Mouse (Mus musculus) spleen, adult 2 months (tissue): ENCODE data around the gene Cltc.

ENCODE experiments used
- CTCF ChIP-seq: fragments of 200-500 bp; IDR thresholded peaks from 2 replicates; pipeline ENCODE4 v1.5.1; 2011; ENCODE audit warnings: mild to moderate bottlenecking, inconsistent platforms; ENCODE audit not compliant: insufficient read depth, insufficient read length, insufficient replicate concordance; ENCODE audit errors: extremely low read depth
- POLR2A ChIP-seq: fragments of 200-500 bp; IDR thresholded peaks from 2 replicates; pipeline ENCODE4 v1.6.1; 2011; ENCODE audit warnings: low read depth, low read length, inconsistent platforms

- no peak for TF ChIP-seq POLR2A
- no peak for TF ChIP-seq CTCF
Observed at GRCm38 (mm10) chr11:86745634-86746404, 11.5 kb downstream of the Cltc start.
